Mouse (Mus musculus): ENCODE measurements around the gene Dpp10. TPM values are rescaled to one million over a fixed set of nuclear protein-coding genes. Genes with fewer than 3 reads are reported as not detected.

Dpp10 gene
- not detected for polyA plus RNA-seq (2014; fragmentation: Illumina TruSeq; extraction: RNeasy Lipid Tissue Mini Kit (QIAGEN cat#74804); ENCODE audit: low read depth, low replicate concordance)

DNA sequence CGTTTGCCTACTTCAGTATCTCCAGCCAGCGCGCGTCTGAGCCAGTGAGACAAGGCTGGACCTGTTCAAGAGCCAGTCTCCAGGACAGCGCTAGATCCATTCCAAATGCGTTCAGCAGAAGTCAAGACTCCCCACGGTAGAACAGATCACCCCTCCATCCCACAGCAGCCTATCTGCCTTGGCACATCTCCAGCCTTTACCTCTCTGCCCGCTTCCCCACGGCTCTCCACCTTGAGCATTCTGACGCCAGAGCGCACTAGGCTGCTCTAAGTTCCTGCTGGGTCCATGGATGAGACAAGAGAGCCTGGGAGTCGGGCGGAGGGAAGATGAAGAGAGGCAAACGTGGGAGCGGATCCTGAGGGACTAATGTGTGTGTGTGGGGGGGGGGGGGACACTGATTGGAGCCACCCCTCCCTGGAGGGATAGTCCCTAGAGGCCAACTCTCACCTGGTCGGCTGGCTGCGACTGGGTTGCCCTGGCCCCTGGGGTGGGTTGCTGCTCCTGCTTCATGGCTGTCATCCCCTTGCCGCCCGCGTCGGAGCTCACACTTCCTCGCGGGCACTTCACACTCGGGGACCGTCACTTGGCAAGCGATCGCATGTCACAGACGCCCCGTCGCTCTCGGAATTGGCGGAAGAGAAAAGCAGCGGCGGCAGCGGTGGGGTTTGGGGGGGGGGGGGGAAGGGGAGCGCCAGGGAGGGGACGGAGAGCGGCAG is at the start of gene Dpp10:
TSS of gene Dpp10 (minus strand) at position 635 of the 716 bp plus-strand sequence.

